Mouse (Mus musculus) mouse embryonic stem cell (cell line): ENCODE data around the gene Ifna6.
"Not testable (repeated sequence)": the region's sequence is repeated elsewhere in the genome, so short reads cannot be mapped to it uniquely, and the experiment has no call there.

Experiments used
- in situ Hi-C, 2 experiments: fragments of 300-500 bp; cut with MboI; formaldehyde crosslinking; loops; 1 replicate in 1 of 2; 3 replicates in 1 of 2; pipeline ENCODE4 v1.14.3; 2019 to 2020; ENCODE audit warnings: low sequenced_read_pairs in 2 of 2, low pct_unique_long_range_greater_than_20kb in 1 of 2, mixed read lengths in 1 of 2; ENCODE audit not compliant: unreplicated experiment in 1 of 2

The Ifna6 gene

DNA sequence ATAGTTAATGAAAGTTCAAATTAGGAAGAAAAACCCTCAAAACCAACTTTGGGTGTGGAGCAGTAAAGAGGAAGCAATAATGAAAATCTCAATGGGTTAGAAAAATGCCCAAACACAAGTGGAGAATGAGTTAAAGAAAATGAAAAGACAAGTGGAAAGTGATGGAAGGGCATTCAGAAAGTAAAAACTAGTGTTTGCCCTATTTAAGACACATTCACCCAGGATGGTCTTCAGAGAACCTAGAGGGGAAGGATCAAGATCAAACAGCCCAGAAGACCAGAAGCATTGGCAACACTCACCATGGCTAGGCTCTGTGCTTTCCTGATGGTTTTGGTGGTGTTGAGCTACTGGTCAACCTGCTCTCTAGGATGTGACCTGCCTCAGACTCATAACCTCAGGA lies at the start of gene Ifna6:
Gene Ifna6, plus strand, starts transcription at position 301 of the 400 bp plus-strand sequence.
- in situ Hi-C loops, result not testable (repeated sequence)

DNA sequence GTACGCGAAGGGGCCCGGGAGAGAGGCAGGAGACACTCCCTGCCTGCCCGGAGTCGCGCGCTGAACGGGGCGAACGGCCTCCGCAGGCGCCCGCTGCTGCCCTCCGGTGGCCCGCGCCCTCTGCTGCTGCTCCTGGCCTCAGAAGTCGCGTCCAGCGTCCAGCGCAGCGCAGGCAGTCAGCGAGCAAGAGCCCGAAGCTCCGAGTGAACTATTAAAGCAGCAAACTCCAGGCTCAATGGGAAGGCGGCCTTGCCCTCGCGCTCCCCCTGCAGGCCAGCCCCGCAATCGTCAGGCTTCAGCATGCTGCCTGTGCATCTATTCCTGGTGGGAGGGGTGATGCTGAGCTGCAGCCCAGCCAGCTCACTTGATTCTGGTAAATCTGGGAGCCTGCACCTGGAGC lies 47.7 kb upstream of the Ifna6 start, which contains the start of gene Gm13272:
Gene Gm13272, plus strand, starts transcription at position 301 of the 400 bp plus-strand sequence.
- in situ Hi-C loops, result not testable (repeated sequence)

DNA sequence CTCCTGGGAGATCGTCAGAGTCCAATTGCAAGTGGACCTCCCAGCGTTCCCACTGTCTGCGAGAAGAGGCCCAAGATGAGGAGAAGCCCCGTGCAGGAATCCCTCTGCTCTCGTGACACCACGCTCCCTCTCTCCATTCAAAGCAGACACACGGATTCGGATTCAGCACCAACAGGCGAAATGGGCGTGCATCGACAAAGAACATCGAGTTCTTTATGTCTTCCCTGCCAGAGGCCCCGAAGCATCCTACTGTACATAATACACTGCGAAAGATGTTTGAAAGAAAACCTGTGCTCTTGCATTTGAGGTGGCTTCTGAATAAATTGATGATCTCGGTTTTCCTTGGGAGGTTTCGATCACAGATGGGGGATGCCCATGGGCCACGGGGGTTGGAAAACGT lies 46.9 kb upstream of the Ifna6 start:
- in situ Hi-C loops, result not testable (repeated sequence)

DNA sequence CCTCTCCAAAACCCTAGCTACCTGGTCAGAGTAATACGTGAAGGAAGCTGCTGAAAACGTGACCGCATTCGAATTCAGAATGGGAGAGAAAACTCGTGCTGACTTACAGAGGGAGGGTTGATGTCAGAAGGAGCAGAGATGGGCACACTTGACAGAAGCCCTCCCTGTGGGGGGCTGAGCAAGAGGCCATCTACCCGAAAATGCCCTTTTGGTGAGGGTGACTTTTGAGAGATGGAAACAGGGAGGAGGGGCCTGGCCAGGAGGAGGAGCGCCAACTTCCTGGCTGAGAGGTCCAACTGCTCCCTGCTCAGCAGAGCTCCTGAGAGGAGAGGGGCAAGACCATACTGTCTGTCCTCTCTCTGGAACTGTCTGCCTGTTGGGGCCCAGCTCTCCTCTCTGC lies 45.4 kb upstream of the Ifna6 start, which contains the start of gene Ifnz:
Gene Ifnz, plus strand, starts transcription at position 301 of the 400 bp plus-strand sequence.
- in situ Hi-C loops, result not testable (repeated sequence)

DNA sequence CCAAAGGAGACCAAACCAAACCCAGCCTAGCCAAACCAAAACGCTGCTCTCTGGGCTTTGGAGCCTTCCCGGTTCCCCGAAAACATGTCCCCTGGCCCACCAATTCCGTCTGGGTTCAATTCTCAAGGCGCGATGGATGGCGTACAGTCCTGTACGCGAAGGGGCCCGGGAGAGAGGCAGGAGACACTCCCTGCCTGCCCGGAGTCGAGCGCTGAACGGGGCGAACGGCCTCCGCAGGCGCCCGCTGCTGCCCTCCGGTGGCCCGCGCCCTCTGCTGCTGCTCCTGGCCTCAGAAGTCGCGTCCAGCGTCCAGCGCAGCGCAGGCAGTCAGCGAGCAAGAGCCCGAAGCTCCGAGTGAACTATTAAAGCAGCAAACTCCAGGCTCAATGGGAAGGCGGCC lies 44.9 kb upstream of the Ifna6 start:
- in situ Hi-C loops, result not testable (repeated sequence)

DNA sequence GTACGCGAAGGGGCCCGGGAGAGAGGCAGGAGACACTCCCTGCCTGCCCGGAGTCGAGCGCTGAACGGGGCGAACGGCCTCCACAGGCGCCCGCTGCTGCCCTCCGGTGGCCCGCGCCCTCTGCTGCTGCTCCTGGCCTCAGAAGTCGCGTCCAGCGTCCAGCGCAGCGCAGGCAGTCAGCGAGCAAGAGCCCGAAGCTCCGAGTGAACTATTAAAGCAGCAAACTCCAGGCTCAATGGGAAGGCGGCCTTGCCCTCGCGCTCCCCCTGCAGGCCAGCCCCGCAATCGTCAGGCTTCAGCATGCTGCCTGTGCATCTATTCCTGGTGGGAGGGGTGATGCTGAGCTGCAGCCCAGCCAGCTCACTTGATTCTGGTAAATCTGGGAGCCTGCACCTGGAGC lies 41.8 kb upstream of the Ifna6 start, which contains the start of gene Gm13276:
Gene Gm13276, plus strand, starts transcription at position 301 of the 400 bp plus-strand sequence.
- in situ Hi-C loops, result not testable (repeated sequence)

DNA sequence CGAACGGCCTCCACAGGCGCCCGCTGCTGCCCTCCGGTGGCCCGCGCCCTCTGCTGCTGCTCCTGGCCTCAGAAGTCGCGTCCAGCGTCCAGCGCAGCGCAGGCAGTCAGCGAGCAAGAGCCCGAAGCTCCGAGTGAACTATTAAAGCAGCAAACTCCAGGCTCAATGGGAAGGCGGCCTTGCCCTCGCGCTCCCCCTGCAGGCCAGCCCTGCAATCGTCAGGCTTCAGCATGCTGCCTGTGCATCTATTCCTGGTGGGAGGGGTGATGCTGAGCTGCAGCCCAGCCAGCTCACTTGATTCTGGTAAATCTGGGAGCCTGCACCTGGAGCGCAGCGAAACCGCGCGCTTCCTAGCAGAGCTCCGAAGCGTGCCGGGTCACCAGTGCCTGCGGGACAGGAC lies 38.8 kb upstream of the Ifna6 start, which contains the start of gene Gm13277:
Gene Gm13277, plus strand, starts transcription at position 231 of the 400 bp plus-strand sequence.
- in situ Hi-C loops, result not testable (repeated sequence)

DNA sequence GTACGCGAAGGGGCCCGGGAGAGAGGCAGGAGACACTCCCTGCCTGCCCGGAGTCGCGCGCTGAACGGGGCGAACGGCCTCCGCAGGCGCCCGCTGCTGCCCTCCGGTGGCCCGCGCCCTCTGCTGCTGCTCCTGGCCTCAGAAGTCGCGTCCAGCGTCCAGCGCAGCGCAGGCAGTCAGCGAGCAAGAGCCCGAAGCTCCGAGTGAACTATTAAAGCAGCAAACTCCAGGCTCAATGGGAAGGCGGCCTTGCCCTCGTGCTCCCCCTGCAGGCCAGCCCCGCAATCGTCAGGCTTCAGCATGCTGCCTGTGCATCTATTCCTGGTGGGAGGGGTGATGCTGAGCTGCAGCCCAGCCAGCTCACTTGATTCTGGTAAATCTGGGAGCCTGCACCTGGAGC lies 36.0 kb upstream of the Ifna6 start, which contains the start of gene Gm13278:
Gene Gm13278, plus strand, starts transcription at position 301 of the 400 bp plus-strand sequence.
- in situ Hi-C loops, result not testable (repeated sequence)

DNA sequence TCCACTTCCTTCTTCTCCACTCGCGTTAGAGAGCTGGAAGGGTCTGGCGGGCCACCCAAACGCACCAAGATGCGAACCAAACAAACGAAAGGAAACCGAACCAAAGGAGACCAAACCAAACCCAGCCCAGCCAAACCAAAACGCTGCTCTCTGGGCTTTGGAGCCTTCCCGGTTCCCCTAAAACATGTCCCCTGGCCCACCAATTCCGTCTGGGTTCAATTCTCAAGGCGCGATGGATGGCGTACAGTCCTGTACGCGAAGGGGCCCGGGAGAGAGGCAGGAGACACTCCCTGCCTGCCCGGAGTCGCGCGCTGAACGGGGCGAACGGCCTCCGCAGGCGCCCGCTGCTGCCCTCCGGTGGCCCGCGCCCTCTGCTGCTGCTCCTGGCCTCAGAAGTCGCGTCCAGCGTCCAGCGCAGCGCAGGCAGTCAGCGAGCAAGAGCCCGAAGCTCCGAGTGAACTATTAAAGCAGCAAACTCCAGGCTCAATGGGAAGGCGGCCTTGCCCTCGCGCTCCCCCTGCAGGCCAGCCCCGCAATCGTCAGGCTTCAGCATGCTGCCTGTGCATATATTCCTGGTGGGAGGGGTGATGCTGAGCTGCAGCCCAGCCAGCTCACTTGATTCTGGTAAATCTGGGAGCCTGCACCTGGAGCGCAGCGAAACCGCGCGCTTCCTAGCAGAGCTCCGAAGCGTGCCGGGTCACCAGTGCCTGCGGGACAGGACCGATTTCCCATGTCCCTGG lies 33.1 kb upstream of the Ifna6 start, which contains the start of gene Gm13275:
Gene Gm13275, plus strand, starts transcription at position 552 of the 740 bp plus-strand sequence.
- in situ Hi-C loops, result not testable (repeated sequence)

DNA sequence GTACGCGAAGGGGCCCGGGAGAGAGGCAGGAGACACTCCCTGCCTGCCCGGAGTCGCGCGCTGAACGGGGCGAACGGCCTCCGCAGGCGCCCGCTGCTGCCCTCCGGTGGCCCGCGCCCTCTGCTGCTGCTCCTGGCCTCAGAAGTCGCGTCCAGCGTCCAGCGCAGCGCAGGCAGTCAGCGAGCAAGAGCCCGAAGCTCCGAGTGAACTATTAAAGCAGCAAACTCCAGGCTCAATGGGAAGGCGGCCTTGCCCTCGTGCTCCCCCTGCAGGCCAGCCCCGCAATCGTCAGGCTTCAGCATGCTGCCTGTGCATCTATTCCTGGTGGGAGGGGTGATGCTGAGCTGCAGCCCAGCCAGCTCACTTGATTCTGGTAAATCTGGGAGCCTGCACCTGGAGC lies 30.1 kb upstream of the Ifna6 start, which contains the start of gene Gm13279:
Gene Gm13279, plus strand, starts transcription at position 301 of the 400 bp plus-strand sequence.
- in situ Hi-C loops, result not testable (repeated sequence)

DNA sequence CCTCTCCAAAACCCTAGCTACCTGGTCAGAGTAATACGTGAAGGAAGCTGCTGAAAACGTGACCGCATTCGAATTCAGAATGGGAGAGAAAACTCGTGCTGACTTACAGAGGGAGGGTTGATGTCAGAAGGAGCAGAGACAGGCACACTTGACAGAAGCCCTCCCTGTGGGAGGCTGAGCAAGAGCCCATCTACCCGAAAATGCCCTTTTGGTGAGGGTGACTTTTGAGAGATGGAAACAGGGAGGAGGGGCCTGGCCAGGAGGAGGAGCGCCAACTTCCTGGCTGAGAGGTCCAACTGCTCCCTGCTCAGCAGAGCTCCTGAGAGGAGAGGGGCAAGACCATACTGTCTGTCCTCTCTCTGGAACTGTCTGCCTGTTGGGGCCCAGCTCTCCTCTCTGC lies 27.9 kb upstream of the Ifna6 start, which contains the start of gene Gm13285:
Gene Gm13285, plus strand, starts transcription at position 301 of the 400 bp plus-strand sequence.
- in situ Hi-C loops, result not testable (repeated sequence)

DNA sequence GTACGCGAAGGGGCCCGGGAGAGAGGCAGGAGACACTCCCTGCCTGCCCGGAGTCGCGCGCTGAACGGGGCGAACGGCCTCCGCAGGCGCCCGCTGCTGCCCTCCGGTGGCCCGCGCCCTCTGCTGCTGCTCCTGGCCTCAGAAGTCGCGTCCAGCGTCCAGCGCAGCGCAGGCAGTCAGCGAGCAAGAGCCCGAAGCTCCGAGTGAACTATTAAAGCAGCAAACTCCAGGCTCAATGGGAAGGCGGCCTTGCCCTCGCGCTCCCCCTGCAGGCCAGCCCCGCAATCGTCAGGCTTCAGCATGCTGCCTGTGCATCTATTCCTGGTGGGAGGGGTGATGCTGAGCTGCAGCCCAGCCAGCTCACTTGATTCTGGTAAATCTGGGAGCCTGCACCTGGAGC lies 24.3 kb upstream of the Ifna6 start, which contains the start of gene Gm13287:
Gene Gm13287, plus strand, starts transcription at position 301 of the 400 bp plus-strand sequence.
- in situ Hi-C loops, result not testable (repeated sequence)

DNA sequence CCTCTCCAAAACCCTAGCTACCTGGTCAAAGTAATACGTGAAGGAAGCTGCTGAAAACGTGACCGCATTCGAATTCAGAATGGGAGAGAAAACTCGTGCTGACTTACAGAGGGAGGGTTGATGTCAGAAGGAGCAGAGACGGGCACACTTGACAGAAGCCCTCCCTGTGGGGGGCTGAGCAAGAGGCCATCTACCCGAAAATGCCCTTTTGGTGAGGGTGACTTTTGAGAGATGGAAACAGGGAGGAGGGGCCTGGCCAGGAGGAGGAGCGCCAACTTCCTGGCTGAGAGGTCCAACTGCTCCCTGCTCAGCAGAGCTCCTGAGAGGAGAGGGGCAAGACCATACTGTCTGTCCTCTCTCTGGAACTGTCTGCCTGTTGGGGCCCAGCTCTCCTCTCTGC lies 22.0 kb upstream of the Ifna6 start, which contains the start of gene Gm13288:
Gene Gm13288, plus strand, starts transcription at position 301 of the 400 bp plus-strand sequence.
- in situ Hi-C loops, result not testable (repeated sequence)

DNA sequence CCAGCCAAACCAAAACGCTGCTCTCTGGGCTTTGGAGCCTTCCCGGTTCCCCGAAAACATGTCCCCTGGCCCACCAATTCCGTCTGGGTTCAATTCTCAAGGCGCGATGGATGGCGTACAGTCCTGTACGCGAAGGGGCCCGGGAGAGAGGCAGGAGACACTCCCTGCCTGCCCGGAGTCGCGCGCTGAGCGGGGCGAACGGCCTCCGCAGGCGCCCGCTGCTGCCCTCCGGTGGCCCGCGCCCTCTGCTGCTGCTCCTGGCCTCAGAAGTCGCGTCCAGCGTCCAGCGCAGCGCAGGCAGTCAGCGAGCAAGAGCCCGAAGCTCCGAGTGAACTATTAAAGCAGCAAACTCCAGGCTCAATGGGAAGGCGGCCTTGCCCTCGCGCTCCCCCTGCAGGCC lies 21.5 kb upstream of the Ifna6 start:
- in situ Hi-C loops, result not testable (repeated sequence)

DNA sequence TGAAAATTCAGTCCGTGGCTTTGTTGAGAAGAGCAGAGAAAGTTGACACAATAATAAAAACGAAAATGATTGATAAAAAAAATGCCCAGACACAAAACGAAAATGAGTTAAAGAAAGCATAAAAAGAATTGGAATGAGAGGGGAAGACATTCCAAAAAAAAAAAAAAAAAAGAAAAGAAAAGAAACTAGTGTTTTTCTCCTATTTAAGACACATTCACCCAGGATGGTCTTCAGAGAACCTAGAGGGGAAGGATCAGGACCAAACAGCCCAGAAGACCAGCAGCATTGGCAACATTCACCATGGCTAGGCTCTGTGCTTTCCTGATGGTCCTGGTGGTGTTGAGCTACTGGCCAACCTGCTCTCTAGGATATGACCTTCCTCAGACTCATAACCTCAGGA lies 11.3 kb upstream of the Ifna6 start, which contains the start of gene Ifna7:
Gene Ifna7, plus strand, starts transcription at position 301 of the 400 bp plus-strand sequence.
- in situ Hi-C loops, result loop anchor here in 1 of 2 experiments (10.0 kb wide), 1 partner anchor 131 kb away; the partner anchor contains the start of gene Ifna2

DNA sequence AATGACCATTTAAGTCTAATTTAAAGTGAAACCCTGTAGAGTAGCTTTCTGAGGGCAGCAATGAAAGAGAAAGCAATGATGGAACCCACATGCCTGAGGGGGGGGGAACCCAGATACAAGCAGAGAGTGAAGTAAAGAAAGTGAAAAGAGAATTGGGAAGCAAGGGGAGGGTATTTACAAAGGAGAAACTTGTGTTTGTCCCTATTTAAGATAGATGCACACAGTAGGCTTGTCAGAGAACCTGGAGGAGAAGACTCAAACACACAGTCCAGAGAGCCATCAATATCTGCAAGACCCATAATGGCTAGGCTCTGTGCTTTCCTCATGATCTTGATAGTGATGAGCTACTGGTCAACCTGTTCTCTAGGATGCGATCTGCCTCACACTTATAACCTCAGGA lies 7.6 kb upstream of the Ifna6 start, which contains the start of gene Ifna11:
Gene Ifna11, plus strand, starts transcription at position 301 of the 400 bp plus-strand sequence.
- in situ Hi-C loops, result loop anchor here in 1 of 2 experiments (10.0 kb wide), 1 partner anchor 135 kb away; the partner anchor contains the start of gene Ifna2

DNA sequence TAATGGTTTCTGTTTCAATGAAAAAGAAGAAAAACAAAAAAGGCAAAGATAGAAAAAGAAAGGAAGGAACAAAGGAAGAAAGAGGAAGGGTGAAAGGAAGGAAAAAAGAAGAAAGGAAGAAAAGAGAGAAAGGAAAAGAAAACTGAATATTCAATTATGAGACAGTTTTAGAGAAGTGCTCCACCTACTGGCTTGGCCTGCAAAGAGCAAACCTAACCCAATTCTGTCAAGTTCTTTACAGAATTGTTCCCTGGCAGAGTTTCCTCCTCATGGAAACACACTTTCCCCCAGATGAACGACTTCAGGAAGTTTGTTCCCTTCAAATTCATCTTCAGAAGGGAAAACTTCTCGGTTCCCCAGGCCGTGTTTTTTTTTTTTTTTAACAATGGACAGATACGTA lies 4.2 kb upstream of the Ifna6 start:
- in situ Hi-C loops, result no loop called here

DNA sequence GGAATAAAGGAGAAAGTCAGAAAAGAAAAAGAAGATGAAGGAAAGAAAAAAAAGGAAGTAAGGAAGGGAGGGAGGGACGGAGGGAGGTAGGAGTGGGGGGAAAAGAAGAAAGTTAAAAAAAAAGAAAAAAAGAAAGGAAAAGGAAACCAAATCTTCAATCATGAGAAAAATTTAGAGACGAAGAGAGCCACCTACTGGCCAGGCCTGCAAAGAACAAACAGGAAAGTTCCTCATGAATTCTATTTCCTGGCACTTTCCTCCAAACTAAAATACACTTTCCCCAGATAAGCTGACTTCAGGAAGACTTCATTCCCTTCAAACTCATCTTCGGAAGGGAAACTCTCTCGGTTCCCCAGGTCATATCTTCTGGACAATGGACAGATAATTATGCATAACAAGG lies 3.3 kb downstream of the Ifna6 start:
- in situ Hi-C loops, result no loop called here

DNA sequence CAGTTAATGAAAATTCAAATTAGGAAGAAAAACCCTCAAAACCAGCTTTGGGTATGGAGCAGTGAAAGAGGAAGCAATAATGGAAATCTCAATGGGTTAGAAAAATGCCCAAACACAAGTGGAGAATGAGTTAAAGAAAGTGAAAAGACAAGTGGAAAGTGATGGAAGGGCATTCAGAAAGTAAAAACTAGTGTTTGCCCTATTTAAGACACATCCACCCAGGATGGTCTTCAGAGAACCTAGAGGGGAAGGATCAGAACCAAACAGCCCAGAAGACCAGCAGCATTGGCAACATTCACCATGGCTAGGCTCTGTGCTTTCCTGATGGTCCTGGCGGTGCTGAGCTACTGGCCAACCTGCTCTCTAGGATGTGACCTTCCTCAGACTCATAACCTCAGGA lies 8.0 kb downstream of the Ifna6 start, which contains the start of gene Ifna5:
Gene Ifna5, plus strand, starts transcription at position 301 of the 400 bp plus-strand sequence.
- in situ Hi-C loops, result not testable (repeated sequence)
